Mouse (Mus musculus): ENCODE data around the gene Smim6. TPM values are rescaled to one million over a fixed set of nuclear protein-coding genes. Genes with fewer than 3 reads are reported as not detected.

Smim6 gene
- 1.1 and 1.6 TPM in 2 replicates for polyA plus RNA-seq (2016; fragmentation: Nextera tagmentation; extraction: Ambion mirVana)

DNA sequence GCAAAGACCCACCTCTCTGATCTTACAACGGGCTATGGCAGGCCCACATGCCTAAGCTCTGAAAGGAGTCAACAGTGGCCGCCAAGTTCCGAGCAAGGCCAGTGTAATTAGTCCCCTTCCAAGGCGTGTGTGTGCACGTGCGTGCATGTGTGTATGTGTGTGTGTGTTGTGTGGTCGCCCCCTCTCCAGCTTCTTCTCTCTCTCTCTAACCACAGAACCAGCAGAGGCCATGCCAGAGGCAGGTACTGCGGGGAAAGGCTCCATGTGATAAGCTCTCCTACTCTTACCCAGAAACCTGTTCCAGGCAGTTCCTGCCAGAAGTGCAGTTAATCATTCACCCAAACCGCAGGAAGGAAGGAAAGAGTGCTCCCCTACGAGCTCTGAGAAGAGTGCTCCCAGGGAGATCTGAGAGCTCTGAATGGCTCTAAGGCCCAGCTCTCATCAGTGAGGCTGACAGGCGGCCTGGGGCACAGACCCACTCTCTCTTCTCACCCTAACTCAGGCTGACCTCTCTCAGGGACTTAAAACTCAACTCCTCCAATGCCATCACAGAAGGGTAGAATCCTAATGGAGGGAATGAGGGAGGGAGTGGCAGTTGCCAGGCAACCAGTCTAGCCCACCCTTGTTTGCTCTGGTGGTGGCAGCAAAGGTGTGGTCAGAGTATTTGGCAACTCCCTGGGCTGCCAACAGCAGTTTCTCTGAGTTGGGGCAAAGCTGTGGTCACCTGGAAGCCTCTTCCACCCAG lies at the start of gene Smim6:
TSS of gene Smim6 (plus strand) at position 386 of the 745 bp plus-strand sequence.
- H3K36me3 ChIP-seq (replicated peaks), result peaks cover 63% of the 10 kb centered on the region
- DNase-seq (ENCODE audit: low spot score), result no peak
- H3K27ac ChIP-seq (replicated peaks), result no peak within 1 kb of the TSS
- WGBS, result 81% methylated on average over 11 of the region's 11 CpGs
- no peaks in the 10 kb centered on the region for H3K27me3 ChIP-seq (replicated peaks; ENCODE audit: low read depth, poor library complexity, severe bottlenecking)
- no peaks in the 10 kb centered on the region for H3K9me3 ChIP-seq
- no peak within 1 kb of the TSS for H3K4me3 ChIP-seq
- no peaks in the 10 kb centered on the region for H3K4me1 ChIP-seq

DNA sequence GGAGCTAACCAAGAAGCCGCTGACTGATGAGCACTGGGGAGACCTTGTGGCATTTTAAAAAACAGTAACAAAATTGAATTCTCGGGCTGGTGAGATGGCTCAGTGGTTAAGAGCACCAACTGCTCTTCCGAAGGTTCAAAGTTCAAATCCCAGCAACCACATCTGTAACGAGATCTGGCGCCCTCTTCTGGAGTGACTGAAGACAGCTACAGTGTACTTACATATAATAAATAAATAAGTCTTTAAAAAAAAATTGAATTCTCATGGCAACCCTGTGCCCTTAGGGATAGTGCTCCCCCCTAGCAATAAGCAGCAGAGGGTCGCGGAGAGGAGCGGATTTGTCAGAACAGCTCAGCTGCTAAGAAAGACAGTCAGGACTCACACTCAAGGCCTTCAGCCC lies 47.9 kb upstream of the Smim6 start:
- Histone ChIP-seq H3K36me3 (replicated peaks) (no peaks in the 10 kb centered on the region), H3K4me3 (no peak overlapping the region), H3K27me3 (replicated peaks; ENCODE audit: low read depth, poor library complexity, severe bottlenecking) (peaks cover 44% of the 10 kb centered on the region), H3K4me1 (peaks cover 21% of the 10 kb centered on the region), H3K9me3 (no peaks in the 10 kb centered on the region), H3K27ac (replicated peaks) (no peak overlapping the region)
- WGBS, result 86% methylated on average over 8 of the region's 8 CpGs
- no peak for DNase-seq (ENCODE audit: low spot score)

DNA sequence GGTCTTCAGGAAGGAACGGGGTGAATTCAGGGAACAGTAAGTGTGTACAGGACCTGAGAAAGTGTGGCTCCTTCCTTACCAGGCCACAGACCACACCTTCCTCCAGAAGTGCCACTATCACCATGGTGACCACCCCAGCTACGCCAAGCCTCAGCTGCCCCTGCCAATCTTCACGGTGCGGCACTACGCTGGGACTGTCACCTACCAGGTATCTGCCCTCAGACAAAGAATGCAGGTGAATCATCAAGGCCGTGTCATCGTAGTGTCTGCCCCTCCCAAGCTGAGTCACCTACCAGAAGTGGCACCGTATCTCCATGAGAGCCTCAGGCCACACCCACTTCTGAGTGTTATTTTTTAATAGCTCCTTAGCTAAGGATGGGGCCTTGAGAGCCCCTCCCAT lies 42.4 kb upstream of the Smim6 start:
- no peaks in the 10 kb centered on the region for H3K36me3 ChIP-seq (replicated peaks)

DNA sequence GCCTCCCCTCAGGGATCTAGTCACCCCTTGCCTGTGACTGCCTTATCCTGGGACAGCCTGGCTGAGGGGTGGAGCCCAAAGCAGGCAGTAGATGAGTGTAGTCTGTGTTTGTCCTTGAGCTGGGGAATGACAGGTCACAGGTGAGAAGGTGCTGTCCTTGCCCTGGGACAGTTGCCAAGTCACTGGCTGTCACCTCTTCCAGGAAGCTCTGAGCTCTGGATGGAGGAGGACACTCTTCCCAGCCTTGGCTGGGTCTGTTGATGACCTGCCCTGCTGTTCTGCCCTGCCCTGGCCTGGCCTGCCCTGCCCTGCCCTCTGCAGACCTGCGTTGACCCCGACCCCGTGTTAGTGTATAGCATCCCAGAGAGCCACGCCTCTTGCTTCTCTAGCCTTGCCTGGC lies 39.4 kb upstream of the Smim6 start:
- Histone ChIP-seq H3K27me3 (replicated peaks; ENCODE audit: low read depth, poor library complexity, severe bottlenecking) (no peaks in the 10 kb centered on the region), H3K9me3 (no peaks in the 10 kb centered on the region), H3K27ac (replicated peaks) (no peak overlapping the region), H3K4me1 (peaks cover 16% of the 10 kb centered on the region), H3K36me3 (replicated peaks) (no peaks in the 10 kb centered on the region), H3K4me3 (no peak overlapping the region)
- DNase-seq (ENCODE audit: low spot score), result no peak
- 66% methylated on average over 4 of the region's 4 CpGs for WGBS

More for the DNA sequence above, 42.4 kb upstream of the Smim6 start:
- Histone ChIP-seq H3K4me1 (peaks cover 13% of the 10 kb centered on the region), H3K9me3 (no peaks in the 10 kb centered on the region), H3K4me3 (no peak overlapping the region), H3K27me3 (replicated peaks; ENCODE audit: low read depth, poor library complexity, severe bottlenecking) (no peaks in the 10 kb centered on the region; the same call in 1 of the 2 replicates), H3K27ac (replicated peaks) (no peak overlapping the region)
- WGBS, result 87% methylated on average over 8 of the region's 8 CpGs
- no peak for DNase-seq (ENCODE audit: low spot score)

DNA sequence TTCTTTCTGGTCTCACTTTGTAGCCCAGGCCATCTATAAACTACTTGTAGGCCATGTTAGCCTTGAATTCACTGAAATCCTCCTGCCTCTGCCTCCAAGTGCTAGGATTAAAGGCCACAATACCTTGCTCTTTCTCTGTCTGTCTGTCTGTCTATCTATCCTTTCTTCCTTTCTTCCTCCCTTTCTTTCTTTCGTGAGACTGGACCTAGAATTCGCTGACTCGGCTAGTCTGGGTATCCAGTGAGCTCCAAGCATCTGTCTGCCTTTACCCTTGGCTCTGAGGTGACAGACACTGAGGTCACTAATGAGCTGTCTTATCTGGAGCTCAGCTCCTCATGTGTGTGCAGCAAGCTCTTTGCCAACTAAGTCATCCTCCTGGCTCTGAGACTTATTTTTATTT lies 35.9 kb upstream of the Smim6 start:
- 88% methylated on average over 3 of the region's 3 CpGs for WGBS
- H3K4me3 ChIP-seq, result no peak overlapping the region
- no peaks in the 10 kb centered on the region for H3K9me3 ChIP-seq
- no peak for DNase-seq (ENCODE audit: low spot score)
- no peaks in the 10 kb centered on the region for H3K27me3 ChIP-seq (replicated peaks; ENCODE audit: low read depth, poor library complexity, severe bottlenecking)
- no peak overlapping the region for H3K27ac ChIP-seq (replicated peaks)
- H3K4me1 ChIP-seq, result peaks cover 16% of the 10 kb centered on the region
- no peaks in the 10 kb centered on the region for H3K36me3 ChIP-seq (replicated peaks)

DNA sequence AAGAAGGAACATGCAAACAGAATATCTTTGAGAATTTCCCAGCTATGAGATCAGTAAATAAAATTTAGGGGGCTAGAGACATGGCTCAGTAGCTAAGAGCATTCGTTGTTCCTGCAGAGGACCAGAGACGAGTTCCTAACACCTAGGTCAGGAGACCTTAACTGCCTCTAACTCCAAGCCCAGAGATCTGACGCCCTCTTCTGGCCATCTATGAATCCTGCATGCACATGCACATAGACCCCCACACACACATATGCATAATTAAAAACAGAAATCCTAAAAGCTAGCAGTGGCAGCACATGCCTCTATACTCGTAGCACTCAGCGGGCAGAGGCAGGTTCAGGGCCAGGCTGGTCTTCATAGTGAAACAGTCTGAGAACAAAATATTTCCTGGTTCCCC lies 35.4 kb upstream of the Smim6 start:
- Histone ChIP-seq H3K27ac (replicated peaks) (no peak overlapping the region), H3K4me1 (peaks cover 16% of the 10 kb centered on the region), H3K27me3 (replicated peaks; ENCODE audit: low read depth, poor library complexity, severe bottlenecking) (peaks cover under 1% of the 10 kb centered on the region; the same call in 1 of the 2 replicates), H3K9me3 (no peaks in the 10 kb centered on the region), H3K36me3 (replicated peaks) (no peaks in the 10 kb centered on the region), H3K4me3 (no peak overlapping the region)
- no peak for DNase-seq (ENCODE audit: low spot score)
- WGBS, result 72% methylated on average over 5 of the region's 5 CpGs

DNA sequence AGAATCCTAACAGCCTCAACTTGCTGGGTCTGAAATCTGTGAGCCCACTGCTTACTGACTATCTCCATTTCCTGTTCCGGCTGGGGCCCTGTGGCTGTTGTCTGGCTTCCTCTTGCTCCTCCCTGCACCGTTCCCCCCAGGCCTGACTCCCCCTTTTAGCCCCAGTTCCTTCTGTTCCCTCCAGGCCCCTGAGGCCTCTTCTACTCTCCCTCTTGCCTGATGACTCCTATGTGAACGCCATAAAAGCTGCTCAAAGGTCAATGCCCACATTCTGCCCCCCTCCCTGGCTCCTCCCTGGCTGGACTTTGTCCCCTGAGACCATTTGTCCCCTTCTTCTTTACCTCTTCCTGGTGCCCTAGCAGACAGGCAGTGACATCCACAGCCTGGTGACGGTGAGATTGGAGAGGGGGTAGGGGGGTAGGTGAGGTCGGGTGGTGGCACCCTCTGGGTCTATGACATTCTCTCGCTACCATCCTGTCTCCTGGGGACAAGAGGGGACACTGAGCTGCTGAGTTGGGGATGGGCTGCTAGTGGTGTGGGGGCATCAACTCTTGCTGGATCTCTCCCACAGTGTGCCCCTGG lies 34.6 kb upstream of the Smim6 start:
- H3K36me3 ChIP-seq (replicated peaks), result no peaks in the 10 kb centered on the region
- H3K27ac ChIP-seq (replicated peaks), result no peak overlapping the region
- peaks cover 15% of the 10 kb centered on the region for H3K4me1 ChIP-seq
- H3K27me3 ChIP-seq (replicated peaks; ENCODE audit: low read depth, poor library complexity, severe bottlenecking), result peaks cover 8% of the 10 kb centered on the region
- 66% methylated on average over 6 of the region's 6 CpGs for WGBS
- no peaks in the 10 kb centered on the region for H3K9me3 ChIP-seq
- no peak for DNase-seq (ENCODE audit: low spot score)
- H3K4me3 ChIP-seq, result no peak overlapping the region

DNA sequence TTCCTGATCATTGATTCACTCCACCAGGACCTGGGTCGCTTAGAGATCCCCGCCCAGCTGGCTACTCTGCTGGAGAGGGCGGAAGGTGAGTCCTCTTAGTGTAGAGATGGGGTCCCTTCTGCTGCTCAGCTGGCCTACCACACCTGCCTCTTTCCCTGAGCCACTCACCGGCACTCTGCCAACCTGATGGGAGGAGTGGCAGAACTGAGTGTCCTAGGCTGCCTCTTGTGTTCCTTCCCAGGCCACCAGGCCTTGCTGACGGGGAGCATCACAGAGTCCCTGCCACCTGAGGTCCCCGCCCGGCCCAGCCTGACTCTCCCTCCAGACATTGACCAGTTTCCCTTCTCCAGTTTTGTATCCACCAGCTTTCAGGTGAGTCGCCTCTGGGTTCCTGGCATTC lies 33.7 kb upstream of the Smim6 start:
- Histone ChIP-seq H3K9me3 (no peaks in the 10 kb centered on the region), H3K4me3 (no peak overlapping the region), H3K36me3 (replicated peaks) (no peaks in the 10 kb centered on the region), H3K27ac (replicated peaks) (no peak overlapping the region), H3K27me3 (replicated peaks; ENCODE audit: low read depth, poor library complexity, severe bottlenecking) (peaks cover 16% of the 10 kb centered on the region), H3K4me1 (peaks cover 11% of the 10 kb centered on the region; the same call in 1 of the 2 replicates)
- WGBS, result 72% methylated on average over 8 of the region's 8 CpGs
- no peak for DNase-seq (ENCODE audit: low spot score)

DNA sequence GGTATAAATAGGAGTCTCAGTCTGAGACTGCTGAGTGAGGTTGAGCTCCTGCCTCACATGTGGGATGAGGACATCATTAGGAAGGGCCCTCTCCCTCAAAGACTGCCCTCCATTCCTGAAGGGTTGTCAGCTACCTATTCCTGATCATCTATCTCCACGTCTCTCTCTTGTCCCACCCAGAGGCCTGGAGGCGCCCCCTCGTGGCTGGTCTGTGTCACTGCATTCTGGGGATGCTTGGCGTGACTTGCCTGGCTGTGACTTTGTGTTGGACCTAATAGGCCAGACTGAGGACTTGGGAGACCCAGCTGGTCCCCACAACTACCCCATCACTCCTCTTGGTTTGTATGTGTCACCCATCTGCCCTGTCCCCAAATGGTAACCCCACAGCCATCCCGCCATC lies 30.8 kb upstream of the Smim6 start:
- Histone ChIP-seq H3K36me3 (replicated peaks) (no peaks in the 10 kb centered on the region), H3K27me3 (replicated peaks; ENCODE audit: low read depth, poor library complexity, severe bottlenecking) (peaks cover 31% of the 10 kb centered on the region), H3K4me3 (no peak overlapping the region), H3K9me3 (no peaks in the 10 kb centered on the region), H3K4me1 (peaks cover 11% of the 10 kb centered on the region; the same call in 1 of the 2 replicates), H3K27ac (replicated peaks) (no peak overlapping the region)
- WGBS, result 23% methylated on average over 5 of the region's 5 CpGs
- peak; percentile 50 for DNase-seq (ENCODE audit: low spot score)

DNA sequence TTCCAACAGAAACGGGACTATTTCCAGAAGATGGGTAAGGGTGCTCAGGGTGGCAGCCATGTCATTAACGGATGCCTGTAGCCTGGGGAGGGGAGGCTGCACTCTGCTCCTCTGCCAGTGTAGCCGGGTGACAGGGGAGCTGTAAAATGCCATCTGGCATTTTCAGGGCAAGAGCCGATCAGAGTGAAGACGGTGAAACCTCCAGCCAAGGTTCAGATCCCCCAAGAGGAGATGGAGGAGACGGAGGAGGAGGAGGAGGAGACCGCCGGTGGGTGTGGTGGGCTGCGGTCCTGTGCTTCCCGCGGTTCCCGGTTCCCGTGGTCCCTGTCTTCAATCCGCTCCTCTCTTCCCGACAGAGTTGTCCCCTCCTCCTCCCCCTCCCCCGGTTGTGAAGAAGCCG lies 28.6 kb upstream of the Smim6 start:
- Histone ChIP-seq H3K27me3 (replicated peaks; ENCODE audit: low read depth, poor library complexity, severe bottlenecking) (peaks cover 31% of the 10 kb centered on the region), H3K36me3 (replicated peaks) (no peaks in the 10 kb centered on the region), H3K4me3 (no peak overlapping the region), H3K27ac (replicated peaks) (no peak overlapping the region), H3K4me1 (peaks cover 4% of the 10 kb centered on the region; the same call in 1 of the 2 replicates), H3K9me3 (no peaks in the 10 kb centered on the region)
- whole genome bisulfite sequencing, result 33% methylated on average over 17 of the region's 17 CpGs
- DNase-seq (ENCODE audit: low spot score), result no peak

DNA sequence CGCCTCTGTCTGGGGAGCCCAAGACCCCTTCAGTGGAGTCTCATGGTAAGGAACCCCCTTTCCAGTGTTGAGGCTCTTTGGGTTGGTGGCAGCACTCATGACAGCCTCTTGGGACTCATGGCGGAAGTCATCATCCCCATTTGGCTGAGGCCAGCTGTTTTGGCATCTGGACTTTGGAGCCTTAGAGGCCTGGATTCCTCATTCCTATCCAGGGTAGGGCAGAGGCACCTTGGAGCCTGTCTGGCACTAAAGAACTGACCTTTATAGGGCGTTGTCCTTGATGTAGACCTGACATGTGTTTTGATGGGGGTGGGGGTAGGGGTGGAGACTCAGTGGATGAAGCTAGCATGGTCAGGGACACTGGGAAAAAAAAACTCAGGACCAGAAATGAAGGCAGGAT lies 27.5 kb upstream of the Smim6 start:
- H3K4me1 ChIP-seq, result peaks cover 10% of the 10 kb centered on the region; the same call in 1 of the 2 replicates
- DNase-seq (ENCODE audit: low spot score), result no peak
- H3K27ac ChIP-seq (replicated peaks), result no peak overlapping the region
- H3K9me3 ChIP-seq, result no peaks in the 10 kb centered on the region
- H3K36me3 ChIP-seq (replicated peaks), result no peaks in the 10 kb centered on the region
- H3K27me3 ChIP-seq (replicated peaks; ENCODE audit: low read depth, poor library complexity, severe bottlenecking), result peaks cover 31% of the 10 kb centered on the region
- no peak overlapping the region for H3K4me3 ChIP-seq
- 86% methylated on average over 3 of the region's 3 CpGs for WGBS

DNA sequence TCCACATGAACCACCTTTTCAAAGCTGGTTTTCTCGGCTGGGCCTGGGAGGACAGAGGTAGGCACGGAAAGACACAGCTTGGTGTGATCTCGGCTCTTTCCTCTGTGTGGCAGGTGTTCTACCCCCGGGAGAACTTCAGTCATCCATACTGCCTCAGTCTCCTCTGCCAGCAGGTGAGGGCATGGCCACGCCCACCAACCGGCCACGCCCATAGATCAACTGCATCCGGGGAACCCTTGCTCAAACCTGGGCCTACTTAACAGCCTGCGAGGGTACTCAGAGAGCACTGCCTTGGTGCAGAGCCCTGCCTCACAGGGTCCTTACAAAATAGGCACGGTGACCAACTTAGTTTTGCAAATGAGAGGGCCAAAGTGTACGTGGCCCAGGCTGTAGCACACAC lies 26.5 kb upstream of the Smim6 start:
- Histone ChIP-seq H3K4me3 (no peak overlapping the region), H3K36me3 (replicated peaks) (no peaks in the 10 kb centered on the region), H3K27me3 (replicated peaks; ENCODE audit: low read depth, poor library complexity, severe bottlenecking) (peaks cover 31% of the 10 kb centered on the region), H3K9me3 (no peaks in the 10 kb centered on the region), H3K4me1 (peaks cover 17% of the 10 kb centered on the region), H3K27ac (replicated peaks) (no peak overlapping the region)
- 75% methylated on average over 11 of the region's 11 CpGs for whole genome bisulfite sequencing
- no peak for DNase-seq (ENCODE audit: low spot score)

DNA sequence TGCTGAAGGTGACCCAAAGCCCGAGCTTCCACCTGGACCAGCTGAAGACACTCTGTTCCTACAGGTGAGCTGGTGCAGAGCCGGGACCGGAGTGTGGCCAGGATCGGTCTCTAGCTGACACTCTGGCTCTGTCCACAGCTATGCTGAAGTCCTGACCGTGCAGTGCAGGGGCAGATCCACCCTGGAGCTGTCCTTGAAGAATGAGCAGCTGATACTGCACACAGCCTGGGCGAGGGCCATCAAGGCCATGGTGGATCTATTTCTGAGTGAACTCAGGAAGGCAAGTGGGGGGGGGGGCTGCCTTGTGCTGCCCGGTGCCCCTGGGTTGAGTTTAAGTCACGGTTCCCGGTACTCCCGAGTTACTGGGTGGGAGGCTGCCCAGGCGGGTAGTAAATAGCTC lies 25.4 kb upstream of the Smim6 start:
- peaks cover 30% of the 10 kb centered on the region for H3K27me3 ChIP-seq (replicated peaks; ENCODE audit: low read depth, poor library complexity, severe bottlenecking)
- H3K4me1 ChIP-seq, result peaks cover 24% of the 10 kb centered on the region
- no peak for DNase-seq (ENCODE audit: low spot score)
- no peaks in the 10 kb centered on the region for H3K9me3 ChIP-seq
- H3K36me3 ChIP-seq (replicated peaks), result 0 out of 2 replicates have a peak, but pooled peaks cover 2% of the 10 kb centered on the region
- WGBS, result 90% methylated on average over 11 of the region's 11 CpGs
- H3K4me3 ChIP-seq, result no peak overlapping the region
- H3K27ac ChIP-seq (replicated peaks), result no peak overlapping the region

Data from embryonic facial prominence, embryonic 10.5 days (tissue).